Mouse (Mus musculus) kidney, embryonic 15.5 days (tissue): ENCODE results near the gene Trim37. TPM values are rescaled to one million over a fixed set of nuclear protein-coding genes. Genes with fewer than 3 reads are reported as not detected.
A peak's percentile ranks its signal among the peaks of the same experiment; 100 is the strongest.

Experiments
- ATAC-seq: fragments of 200-750 bp; cut with Nextera tagmentation; replicated peaks from 2 replicates; pipeline ENCODE4 v1.8.0; 2017; ENCODE audit warnings: moderate TSS enrichment; ENCODE audit not compliant: low FRiP score
- H3K27ac ChIP-seq: fragments of 300-500 bp; sonication (generic); 2 replicates; pipeline ENCODE4 v1.5.1; 2015; ENCODE audit warnings: mild to moderate bottlenecking, inconsistent platforms
- H3K27me3 ChIP-seq: fragments of 300-500 bp; sonication (generic); 2 replicates; pipeline ENCODE4 v1.6.1; 2015; ENCODE audit warnings: inconsistent platforms
- H3K36me3 ChIP-seq: fragments of 300-500 bp; sonication (generic); 2 replicates; pipeline ENCODE4 v1.6.1; 2015; ENCODE audit warnings: inconsistent platforms
- H3K4me1 ChIP-seq: fragments of 300-500 bp; sonication (generic); 2 replicates; pipeline ENCODE4 v1.6.1; 2015; ENCODE audit warnings: inconsistent platforms
- H3K4me2 ChIP-seq: fragments of 300-500 bp; sonication (generic); 2 replicates; pipeline ENCODE4 v1.6.1; 2015; ENCODE audit warnings: moderate library complexity, mild to moderate bottlenecking, inconsistent platforms
- H3K4me3 ChIP-seq: fragments of 300-500 bp; sonication (generic); replicated peaks from 2 replicates; pipeline ENCODE4 v1.5.1; 2015; ENCODE audit warnings: mild to moderate bottlenecking, inconsistent platforms
- H3K9ac ChIP-seq: fragments of 300-500 bp; sonication (generic); 2 replicates; pipeline ENCODE4 v1.6.1; 2015; ENCODE audit warnings: mild to moderate bottlenecking, inconsistent platforms
- H3K9me3 ChIP-seq: fragments of 300-500 bp; sonication (generic); replicated peaks from 2 replicates; pipeline ENCODE4 v1.6.1; 2016; ENCODE audit warnings: inconsistent platforms
- WGBS: fragments of 180-500 bp; shearing (Covaris S2); methylation state at CpG from one replicate; pipeline ENCODE4 v1.1.7; 2015; ENCODE audit warnings: mixed read lengths; 5-methylcytosine and 5-hydroxymethylcytosine counted together
- polyA plus RNA-seq: library from polyadenylated mRNA; unstranded; fragments of >200 nt; fragmentation: Nextera tagmentation; extraction: Ambion mirVana; gene quantifications from 2 replicates; pipeline ENCODE4 v1.2.1, GENCODE M21; 2015

Gene Trim37
- polyA plus RNA-seq, 1 experiment from 2014 or later: 33.4 TPM

GRCm38 (mm10) chr11:87235486-87235872 lies 108.6 kb downstream of the Trim37 start:
- 73% methylated on average over 5 of the region's 5 CpGs for WGBS

GRCm38 (mm10) chr11:87238891-87239530 lies 112.1 kb downstream of the Trim37 start:
- no peaks in the 10 kb centered on the region for H3K9me3 ChIP-seq
- H3K4me3 ChIP-seq: no peak overlapping the region
- H3K4me1 ChIP-seq: peaks cover 12% of the 10 kb centered on the region
- no peak overlapping the region for H3K27ac ChIP-seq
- H3K4me2 ChIP-seq: no peak overlapping the region
- H3K36me3 ChIP-seq: peaks cover 11% of the 10 kb centered on the region; the same call in 1 of the 2 replicates
- WGBS: 84% methylated on average over 7 of the region's 7 CpGs
- H3K27me3 ChIP-seq: no peaks in the 10 kb centered on the region
- H3K9ac ChIP-seq: no peak overlapping the region
- no peak for ATAC-seq

More at GRCm38 (mm10) chr11:87235486-87235872, 108.6 kb downstream of the Trim37 start:
- no peak for ATAC-seq
- H3K4me2 ChIP-seq: no peak overlapping the region
- no peak overlapping the region for H3K27ac ChIP-seq
- peaks cover 15% of the 10 kb centered on the region; the same call in 1 of the 2 replicates for H3K36me3 ChIP-seq
- H3K9me3 ChIP-seq: no peaks in the 10 kb centered on the region
- H3K9ac ChIP-seq: no peak overlapping the region
- peaks cover 5% of the 10 kb centered on the region; the same call in 1 of the 2 replicates for H3K4me1 ChIP-seq
- H3K27me3 ChIP-seq: no peaks in the 10 kb centered on the region
- H3K4me3 ChIP-seq: no peak overlapping the region

GRCm38 (mm10) chr11:87240141-87240832 lies 113.4 kb downstream of the Trim37 start:
- Histone ChIP-seq H3K9ac (no peak overlapping the region), H3K36me3 (0 out of 2 replicates have a peak, but pooled peaks cover 3% of the 10 kb centered on the region), H3K4me2 (no peak overlapping the region), H3K27ac (0 out of 2 replicates have a peak overlapping the region, but pooled peaks have one; percentile 6), H3K4me1 (peaks cover 12% of the 10 kb centered on the region), H3K4me3 (no peak overlapping the region), H3K9me3 (no peaks in the 10 kb centered on the region), H3K27me3 (no peaks in the 10 kb centered on the region)
- ATAC-seq: no peak
- WGBS: 54% methylated on average over 15 of the region's 15 CpGs

GRCm38 (mm10) chr11:87240833-87241215 lies 113.9 kb downstream of the Trim37 start:
- WGBS: 85% methylated on average over 4 of the region's 4 CpGs
- Histone ChIP-seq H3K9me3 (no peaks in the 10 kb centered on the region), H3K27ac (0 out of 2 replicates have a peak overlapping the region, but pooled peaks have one; percentile 6), H3K4me3 (no peak overlapping the region), H3K36me3 (0 out of 2 replicates have a peak, but pooled peaks cover 3% of the 10 kb centered on the region), H3K9ac (no peak overlapping the region), H3K4me2 (no peak overlapping the region), H3K27me3 (no peaks in the 10 kb centered on the region), H3K4me1 (peaks cover 15% of the 10 kb centered on the region)
- no peak for ATAC-seq

- no peaks in the 10 kb centered on the region for H3K27me3 ChIP-seq
- peaks cover 15% of the 10 kb centered on the region for H3K4me1 ChIP-seq
- H3K9me3 ChIP-seq: no peaks in the 10 kb centered on the region
- 0 out of 2 replicates have a peak, but pooled peaks cover 3% of the 10 kb centered on the region for H3K36me3 ChIP-seq
- no peak for ATAC-seq
- no peak overlapping the region for H3K9ac ChIP-seq
- H3K27ac ChIP-seq: no peak overlapping the region
- WGBS: 71% methylated on average over 7 of the region's 7 CpGs
- H3K4me3 ChIP-seq: no peak overlapping the region
- no peak overlapping the region for H3K4me2 ChIP-seq
Measured at GRCm38 (mm10) chr11:87241256-87241655, 114.4 kb downstream of the Trim37 start.

- peaks cover 20% of the 10 kb centered on the region for H3K4me1 ChIP-seq
- no peak for ATAC-seq
- H3K36me3 ChIP-seq: no peaks in the 10 kb centered on the region
- H3K27me3 ChIP-seq: no peaks in the 10 kb centered on the region
- H3K4me2 ChIP-seq: no peak overlapping the region
- no peak overlapping the region for H3K4me3 ChIP-seq
- no peak overlapping the region for H3K9ac ChIP-seq
- H3K27ac ChIP-seq: no peak overlapping the region
- H3K9me3 ChIP-seq: no peaks in the 10 kb centered on the region
- 77% methylated on average over 9 of the region's 9 CpGs for WGBS
Measured at GRCm38 (mm10) chr11:87245171-87245840, 118.4 kb downstream of the Trim37 start.

GRCm38 (mm10) chr11:87246107-87246651 lies 119.3 kb downstream of the Trim37 start:
- Histone ChIP-seq H3K4me2 (no peak overlapping the region), H3K9ac (no peak overlapping the region), H3K27me3 (no peaks in the 10 kb centered on the region), H3K27ac (no peak overlapping the region), H3K9me3 (no peaks in the 10 kb centered on the region), H3K4me1 (peaks cover 12% of the 10 kb centered on the region), H3K36me3 (no peaks in the 10 kb centered on the region), H3K4me3 (no peak overlapping the region)
- WGBS: 59% methylated on average over 4 of the region's 4 CpGs
- ATAC-seq: no peak

- no peak for ATAC-seq
- H3K4me2 ChIP-seq: no peak overlapping the region
- H3K27ac ChIP-seq: no peak overlapping the region
- H3K4me3 ChIP-seq: no peak overlapping the region
- H3K9me3 ChIP-seq: no peaks in the 10 kb centered on the region
- H3K4me1 ChIP-seq: peaks cover 12% of the 10 kb centered on the region
- H3K9ac ChIP-seq: no peak overlapping the region
- whole genome bisulfite sequencing: 42% methylated on average over 9 of the region's 9 CpGs
- no peaks in the 10 kb centered on the region for H3K27me3 ChIP-seq
- no peaks in the 10 kb centered on the region for H3K36me3 ChIP-seq
Measured at GRCm38 (mm10) chr11:87246724-87247493, 120.0 kb downstream of the Trim37 start.

- no peaks in the 10 kb centered on the region for H3K27me3 ChIP-seq
- no peaks in the 10 kb centered on the region for H3K9me3 ChIP-seq
- H3K27ac ChIP-seq: no peak overlapping the region
- no peaks in the 10 kb centered on the region for H3K36me3 ChIP-seq
- H3K9ac ChIP-seq: no peak overlapping the region
- WGBS: 68% methylated on average over 5 of the region's 5 CpGs
- no peak overlapping the region for H3K4me2 ChIP-seq
- peaks cover 12% of the 10 kb centered on the region for H3K4me1 ChIP-seq
- H3K4me3 ChIP-seq: no peak overlapping the region
- ATAC-seq: no peak
Measured at GRCm38 (mm10) chr11:87247494-87247866, 120.6 kb downstream of the Trim37 start.

GRCm38 (mm10) chr11:87250132-87250531 lies 123.3 kb downstream of the Trim37 start:
- ATAC-seq: no peak
- peaks cover 12% of the 10 kb centered on the region for H3K4me1 ChIP-seq
- H3K9me3 ChIP-seq: no peaks in the 10 kb centered on the region
- no peaks in the 10 kb centered on the region for H3K27me3 ChIP-seq
- no peak overlapping the region for H3K27ac ChIP-seq
- H3K36me3 ChIP-seq: no peaks in the 10 kb centered on the region
- H3K9ac ChIP-seq: no peak overlapping the region
- no peak overlapping the region for H3K4me2 ChIP-seq
- 83% methylated on average over 6 of the region's 6 CpGs for WGBS
- no peak overlapping the region for H3K4me3 ChIP-seq

- WGBS: 86% methylated on average over 6 of the region's 6 CpGs
- no peaks in the 10 kb centered on the region for H3K36me3 ChIP-seq
- no peaks in the 10 kb centered on the region for H3K27me3 ChIP-seq
- H3K9ac ChIP-seq: no peak overlapping the region
- H3K27ac ChIP-seq: no peak overlapping the region
- no peaks in the 10 kb centered on the region for H3K9me3 ChIP-seq
- no peak overlapping the region for H3K4me2 ChIP-seq
- ATAC-seq: no peak
- H3K4me1 ChIP-seq: no peaks in the 10 kb centered on the region
- H3K4me3 ChIP-seq: no peak overlapping the region
Measured at GRCm38 (mm10) chr11:87253294-87253693, 126.4 kb downstream of the Trim37 start.
